Mouse (Mus musculus) thymus, adult 2 months (tissue): ENCODE data around the gene Prpf40a. TPM values are rescaled to one million over a fixed set of nuclear protein-coding genes. Genes with fewer than 3 reads are reported as not detected.

ENCODE experiments used
- DNase-seq: peaks from one replicate; pipeline ENCODE4 v3.0.0; 2021
- H3K27ac ChIP-seq: fragments of 200-500 bp; 2 replicates; pipeline ENCODE4 v1.5.1; 2012; ENCODE audit warnings: low read length, control low read depth; ENCODE audit not compliant: control insufficient read depth, insufficient read depth
- H3K27me3 ChIP-seq: fragments of 200-500 bp; 2 replicates; pipeline ENCODE4 v1.6.1; 2012; ENCODE audit warnings: mild to moderate bottlenecking, low read length, moderate library complexity, mixed read lengths; ENCODE audit not compliant: control insufficient read depth, insufficient read depth
- H3K36me3 ChIP-seq: fragments of 200-500 bp; 2 replicates; pipeline ENCODE4 v1.6.1; 2012; ENCODE audit warnings: mild to moderate bottlenecking, low read length, moderate library complexity; ENCODE audit not compliant: control insufficient read depth, insufficient read depth
- H3K4me1 ChIP-seq: fragments of 200-500 bp; replicated peaks from 2 replicates; pipeline ENCODE4 v1.6.1; 2012; ENCODE audit warnings: low read length; ENCODE audit not compliant: control insufficient read depth, insufficient read depth
- H3K4me3 ChIP-seq: fragments of 200-500 bp; 2 replicates; pipeline ENCODE4 v1.5.1; 2012; ENCODE audit warnings: mild to moderate bottlenecking, low read length, control low read depth, moderate library complexity; ENCODE audit not compliant: control insufficient read depth, insufficient read depth
- CTCF ChIP-seq: fragments of 200-500 bp; IDR thresholded peaks from 2 replicates; pipeline ENCODE4 v1.5.1; 2012; ENCODE audit warnings: mild to moderate bottlenecking, control low read depth, low read length, moderate library complexity, borderline replicate concordance; ENCODE audit not compliant: control insufficient read depth, poor library complexity, insufficient read depth; ENCODE audit errors: extremely low read depth
- POLR2A ChIP-seq: fragments of 200-500 bp; IDR thresholded peaks from 2 replicates; pipeline ENCODE4 v1.6.1; 2012; ENCODE audit warnings: mild to moderate bottlenecking, low read length, control low read depth, moderate library complexity; ENCODE audit not compliant: control insufficient read depth, poor library complexity, insufficient read depth; ENCODE audit errors: extremely low read depth
- WGBS: fragments of 180-500 bp; shearing (Covaris S2); methylation state at CpG from one replicate; pipeline ENCODE4 v1.1.7; 2018; 5-methylcytosine and 5-hydroxymethylcytosine counted together
- polyA plus RNA-seq: library from polyadenylated mRNA; depleted of rRNA; stranded (reverse); fragments of >200 nt; gene quantifications from 2 replicates; pipeline ENCODE4 v1.2.3, GENCODE M21; 2012

Prpf40a gene
- polyA plus RNA-seq, 1 experiment, result 58.2 TPM

- H3K36me3 ChIP-seq, result peaks cover 11% of the 10 kb centered on the region
- no peak for DNase-seq
- no peak overlapping the region for H3K4me3 ChIP-seq
- no peak overlapping the region for H3K27ac ChIP-seq
- no peaks in the 10 kb centered on the region for H3K4me1 ChIP-seq
- TF ChIP-seq POLR2A, result no peak
- no peak for TF ChIP-seq CTCF
- H3K27me3 ChIP-seq, result no peaks in the 10 kb centered on the region
These were observed 11.2 kb downstream of the Prpf40a start for GRCm38 (mm10) chr2:53179876-53180275.

- H3K4me3 ChIP-seq, result no peak overlapping the region
- H3K4me1 ChIP-seq, result no peaks in the 10 kb centered on the region
- no peak for DNase-seq
- no peak overlapping the region for H3K27ac ChIP-seq
- H3K36me3 ChIP-seq, result peaks cover 17% of the 10 kb centered on the region
- TF ChIP-seq POLR2A, result no peak
- TF ChIP-seq CTCF, result no peak
- WGBS, result 95% methylated on average over 3 of the region's 3 CpGs
- no peaks in the 10 kb centered on the region for H3K27me3 ChIP-seq
These were observed 12.1 kb downstream of the Prpf40a start for GRCm38 (mm10) chr2:53178966-53179365.

- TF ChIP-seq CTCF, result no peak
- no peak for TF ChIP-seq POLR2A
- H3K4me3 ChIP-seq, result no peak overlapping the region
- no peaks in the 10 kb centered on the region for H3K4me1 ChIP-seq
- H3K27ac ChIP-seq, result no peak overlapping the region
- DNase-seq, result no peak
- peaks cover 21% of the 10 kb centered on the region for H3K36me3 ChIP-seq
- no peaks in the 10 kb centered on the region for H3K27me3 ChIP-seq
These were observed 17.1 kb downstream of the Prpf40a start for GRCm38 (mm10) chr2:53173966-53174365.

- no peak for DNase-seq
- H3K36me3 ChIP-seq, result peaks cover 65% of the 10 kb centered on the region
- no peak for TF ChIP-seq CTCF
- no peak for TF ChIP-seq POLR2A
- H3K27me3 ChIP-seq, result no peaks in the 10 kb centered on the region
- no peak overlapping the region for H3K4me3 ChIP-seq
- no peak overlapping the region for H3K27ac ChIP-seq
- H3K4me1 ChIP-seq, result no peaks in the 10 kb centered on the region
These were observed 44.2 kb downstream of the Prpf40a start for GRCm38 (mm10) chr2:53146852-53147251.

- Histone ChIP-seq H3K27ac (no peak overlapping the region), H3K36me3 (no peaks in the 10 kb centered on the region; the same call in none of the 2 replicates), H3K4me3 (no peak overlapping the region), H3K27me3 (no peaks in the 10 kb centered on the region), H3K4me1 (no peaks in the 10 kb centered on the region)
- 97% methylated on average over 9 of the region's 9 CpGs for WGBS
- no peak for TF ChIP-seq POLR2A
- no peak for TF ChIP-seq CTCF
- no peak for DNase-seq
These were observed 59.5 kb downstream of the Prpf40a start for GRCm38 (mm10) chr2:53131567-53131966.

GRCm38 (mm10) chr2:53129070-53129469, 62.0 kb downstream of the Prpf40a start:
- TF ChIP-seq CTCF (no peak), POLR2A (no peak)
- Histone ChIP-seq H3K27ac (no peak overlapping the region), H3K4me3 (no peak overlapping the region), H3K36me3 (peaks cover 6% of the 10 kb centered on the region; the same call in 1 of the 2 replicates), H3K27me3 (no peaks in the 10 kb centered on the region), H3K4me1 (no peaks in the 10 kb centered on the region)
- 92% methylated on average over 6 of the region's 6 CpGs for WGBS
- no peak for DNase-seq

GRCm38 (mm10) chr2:53125998-53126397, 65.1 kb downstream of the Prpf40a start:
- DNase-seq, result peak; percentile 10
- Histone ChIP-seq H3K4me3 (no peak overlapping the region), H3K27me3 (no peaks in the 10 kb centered on the region), H3K27ac (no peak overlapping the region), H3K36me3 (peaks cover 6% of the 10 kb centered on the region; the same call in 1 of the 2 replicates), H3K4me1 (no peaks in the 10 kb centered on the region)
- 91% methylated on average over 3 of the region's 3 CpGs for WGBS
- TF ChIP-seq POLR2A, result no peak
- no peak for TF ChIP-seq CTCF

- Histone ChIP-seq H3K27me3 (no peaks in the 10 kb centered on the region), H3K4me1 (no peaks in the 10 kb centered on the region), H3K4me3 (no peak overlapping the region), H3K27ac (no peak overlapping the region), H3K36me3 (peaks cover 6% of the 10 kb centered on the region; the same call in 1 of the 2 replicates)
- DNase-seq, result peak; percentile 35
- TF ChIP-seq POLR2A (no peak), CTCF (no peak)
- WGBS, result 75% methylated on average over 5 of the region's 5 CpGs
These were observed 69.3 kb downstream of the Prpf40a start for GRCm38 (mm10) chr2:53121797-53122196.
